Mouse (Mus musculus): ENCODE measurements around the gene Sfmbt1. TPM values are rescaled to one million over a fixed set of nuclear protein-coding genes. Genes with fewer than 3 reads are reported as not detected.

Sfmbt1 gene
- polyA plus RNA-seq, 1 experiment: 2.8 TPM

DNA sequence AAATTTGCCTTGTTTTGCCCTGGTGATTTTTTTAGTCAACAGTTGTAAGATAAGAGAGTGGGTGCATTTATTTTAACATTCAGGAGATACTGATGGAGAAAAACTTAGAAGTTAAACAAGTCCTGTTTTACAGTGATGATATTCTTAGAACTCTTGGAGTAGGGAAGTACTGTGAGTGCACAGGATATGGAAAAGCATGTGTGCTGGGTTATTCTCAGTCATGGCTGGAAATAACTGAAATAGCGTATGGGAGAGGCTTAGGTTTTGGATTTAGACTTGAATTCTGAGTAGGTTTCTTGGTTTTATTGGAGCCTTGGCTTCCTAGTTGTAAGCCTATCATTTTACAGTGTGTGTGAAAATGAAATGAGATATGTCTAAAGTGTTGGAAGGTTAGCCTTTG, 31.5 kb downstream of the Sfmbt1 start:
- H3K79me2 ChIP-seq (ENCODE audit: control insufficient read depth, insufficient read depth): no peaks in the 10 kb centered on the region
- no peak overlapping the region for H3K4me2 ChIP-seq (ENCODE audit: low read depth)
- H3ac ChIP-seq (ENCODE audit: control insufficient read depth, insufficient read length): no peak overlapping the region
- H3K36me3 ChIP-seq (ENCODE audit: control insufficient read depth, insufficient read depth): no peaks in the 10 kb centered on the region
- no peaks in the 10 kb centered on the region for H3K27me3 ChIP-seq (ENCODE audit: control insufficient read depth, insufficient read depth, insufficient read length)
- TF ChIP-seq E2F4 (IDR thresholded peaks at IDR 0.05; ENCODE audit: insufficient read depth): no peak
- TF ChIP-seq SRF (IDR thresholded peaks at IDR 0.05; ENCODE audit: control insufficient read depth, insufficient read length, low read depth): no peak
- no peak for TF ChIP-seq POLR2A (IDR thresholded peaks at IDR 0.05; ENCODE audit: insufficient read length, low read depth)
- no peak for TF ChIP-seq MYOG (IDR thresholded peaks at IDR 0.05; ENCODE audit: control insufficient read depth in 1 of 3, insufficient read depth in 1 of 3, insufficient read length in 2 of 3, low read depth in 2 of 3)
- TF ChIP-seq TCF3 (IDR thresholded peaks at IDR 0.05; ENCODE audit: insufficient read length, low read depth): no peak
- no peak for TF ChIP-seq USF1 (IDR thresholded peaks at IDR 0.05; ENCODE audit: low read depth)
- TF ChIP-seq TCF12 (IDR thresholded peaks at IDR 0.05; ENCODE audit: insufficient read depth, poor library complexity, severe bottlenecking): no peak
- no peak for TF ChIP-seq REST (IDR thresholded peaks at IDR 0.05; ENCODE audit: insufficient read depth, insufficient read length)
- TF ChIP-seq MYOD1 (IDR thresholded peaks at IDR 0.05; ENCODE audit: control insufficient read depth in 1 of 3, insufficient read length in 2 of 3, low read depth in 2 of 3): no peak
- H3K4me3 ChIP-seq: no peak overlapping the region

DNA sequence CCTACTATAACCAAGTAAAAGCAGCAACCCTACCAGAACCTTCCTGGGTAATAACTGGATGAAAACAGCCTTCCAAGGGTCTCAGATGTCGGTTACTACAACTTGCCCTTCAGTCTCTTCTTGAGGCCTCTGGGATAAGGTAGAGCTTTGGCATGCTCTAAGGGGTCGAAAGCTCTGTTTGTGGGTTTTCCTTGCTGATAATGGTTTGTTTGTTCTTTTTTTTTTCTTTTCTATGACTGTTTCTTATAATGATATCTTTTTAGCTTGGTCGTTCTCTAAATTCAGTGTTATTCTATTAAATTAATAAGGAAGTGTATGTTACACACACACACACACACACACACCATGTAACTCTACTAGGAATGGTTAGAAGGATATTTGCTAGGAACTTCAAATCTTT, 42.6 kb downstream of the Sfmbt1 start:
- no peaks in the 10 kb centered on the region for H3K27me3 ChIP-seq (ENCODE audit: control insufficient read depth, insufficient read depth, insufficient read length)
- no peak overlapping the region for H3K4me2 ChIP-seq (ENCODE audit: low read depth)
- H3K4me3 ChIP-seq: no peak overlapping the region
- TF ChIP-seq POLR2A (IDR thresholded peaks at IDR 0.05; ENCODE audit: insufficient read length, low read depth) (no peak), TCF12 (IDR thresholded peaks at IDR 0.05; ENCODE audit: insufficient read depth, poor library complexity, severe bottlenecking) (no peak), MAX (IDR thresholded peaks at IDR 0.05; ENCODE audit: low read depth) (no peak), REST (IDR thresholded peaks at IDR 0.05; ENCODE audit: insufficient read depth, insufficient read length) (no peak), MYOG (IDR thresholded peaks at IDR 0.05; ENCODE audit: control insufficient read depth in 1 of 3, insufficient read depth in 1 of 3, insufficient read length in 2 of 3, low read depth in 2 of 3) (no peak), USF1 (IDR thresholded peaks at IDR 0.05; ENCODE audit: low read depth) (no peak), POLR2AphosphoS2 (IDR thresholded peaks at IDR 0.05; ENCODE audit: insufficient read length, low read depth) (no peak)
- no peaks in the 10 kb centered on the region for H3K79me2 ChIP-seq (ENCODE audit: control insufficient read depth, insufficient read depth)
- no peak overlapping the region for H3ac ChIP-seq (ENCODE audit: control insufficient read depth, insufficient read length)
- no peaks in the 10 kb centered on the region for H3K36me3 ChIP-seq (ENCODE audit: control insufficient read depth, insufficient read depth)

DNA sequence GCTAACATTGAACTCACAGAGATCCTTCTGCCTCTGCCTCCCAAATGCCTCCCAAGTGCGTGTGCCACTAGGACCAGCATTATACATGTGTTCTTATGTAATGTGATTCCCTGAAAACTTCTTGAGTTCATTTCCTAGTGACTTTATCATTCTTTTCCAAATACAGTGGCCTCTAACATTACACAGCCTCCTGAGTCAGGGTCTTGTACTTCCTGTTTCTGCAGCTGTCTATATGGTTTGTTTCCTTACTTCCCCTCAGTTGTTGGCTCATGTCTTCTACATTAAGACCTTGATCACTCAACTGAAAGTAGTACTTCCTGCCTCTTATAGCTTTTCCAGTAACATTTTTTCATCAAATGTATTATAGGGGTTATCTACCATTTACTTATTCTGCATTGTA, 46.6 kb downstream of the Sfmbt1 start:
- H3K27me3 ChIP-seq (ENCODE audit: control insufficient read depth, insufficient read depth, insufficient read length): no peaks in the 10 kb centered on the region
- no peaks in the 10 kb centered on the region for H3K79me2 ChIP-seq (ENCODE audit: control insufficient read depth, insufficient read depth)
- TF ChIP-seq MAX (IDR thresholded peaks at IDR 0.05; ENCODE audit: low read depth): no peak
- TF ChIP-seq REST (IDR thresholded peaks at IDR 0.05; ENCODE audit: insufficient read depth, insufficient read length): no peak
- TF ChIP-seq POLR2AphosphoS2 (IDR thresholded peaks at IDR 0.05; ENCODE audit: insufficient read length, low read depth): no peak
- TF ChIP-seq SRF (IDR thresholded peaks at IDR 0.05; ENCODE audit: control insufficient read depth, insufficient read length, low read depth): no peak
- H3ac ChIP-seq (ENCODE audit: control insufficient read depth, insufficient read length): no peak overlapping the region
- H3K4me3 ChIP-seq: no peak overlapping the region
- H3K36me3 ChIP-seq (ENCODE audit: control insufficient read depth, insufficient read depth): no peaks in the 10 kb centered on the region
- H3K4me2 ChIP-seq (ENCODE audit: low read depth): no peak overlapping the region

DNA sequence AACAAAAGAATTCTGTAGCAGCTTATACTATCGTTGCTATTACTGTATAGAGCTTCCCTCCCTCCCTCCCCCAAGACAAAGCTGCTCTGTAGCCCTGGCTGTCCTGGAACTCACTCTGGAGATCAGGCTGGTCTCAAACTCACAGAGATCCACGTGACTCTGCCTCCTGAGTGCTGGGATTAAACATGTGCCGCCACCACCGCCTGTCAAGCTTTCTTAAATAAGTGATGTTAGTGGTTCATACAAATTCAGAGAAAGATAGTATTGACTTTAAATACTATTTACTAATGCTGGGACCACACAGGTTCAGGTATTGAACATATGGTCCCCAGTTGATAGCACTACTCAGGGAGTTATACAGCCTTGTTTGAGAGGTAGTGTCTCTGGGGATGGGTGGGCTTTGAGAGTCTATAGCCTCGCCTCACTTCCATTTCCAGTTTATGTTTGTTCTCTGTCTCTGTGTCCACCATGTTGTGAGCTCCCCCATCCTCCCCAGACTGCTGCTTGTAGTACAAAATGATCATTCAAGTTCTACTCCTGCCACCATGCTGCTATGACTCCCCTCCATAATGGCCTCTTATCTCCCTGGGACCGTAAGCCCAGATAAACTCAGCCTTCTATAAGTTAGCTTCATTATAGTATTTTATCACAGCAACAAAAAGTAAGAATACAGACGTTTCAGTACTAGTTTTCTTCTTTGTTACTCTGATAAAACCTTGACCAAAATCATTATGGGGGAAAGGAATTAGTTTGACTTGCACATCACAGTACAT, 47.7 kb downstream of the Sfmbt1 start:
- no peak for TF ChIP-seq MAX (IDR thresholded peaks at IDR 0.05; ENCODE audit: low read depth)
- Histone ChIP-seq H3K36me3 (ENCODE audit: control insufficient read depth, insufficient read depth) (no peaks in the 10 kb centered on the region), H3K4me3 (no peak overlapping the region), H3K27me3 (ENCODE audit: control insufficient read depth, insufficient read depth, insufficient read length) (no peaks in the 10 kb centered on the region), H3ac (ENCODE audit: control insufficient read depth, insufficient read length) (no peak overlapping the region), H3K79me2 (ENCODE audit: control insufficient read depth, insufficient read depth) (no peaks in the 10 kb centered on the region), H3K4me2 (ENCODE audit: low read depth) (no peak overlapping the region)

DNA sequence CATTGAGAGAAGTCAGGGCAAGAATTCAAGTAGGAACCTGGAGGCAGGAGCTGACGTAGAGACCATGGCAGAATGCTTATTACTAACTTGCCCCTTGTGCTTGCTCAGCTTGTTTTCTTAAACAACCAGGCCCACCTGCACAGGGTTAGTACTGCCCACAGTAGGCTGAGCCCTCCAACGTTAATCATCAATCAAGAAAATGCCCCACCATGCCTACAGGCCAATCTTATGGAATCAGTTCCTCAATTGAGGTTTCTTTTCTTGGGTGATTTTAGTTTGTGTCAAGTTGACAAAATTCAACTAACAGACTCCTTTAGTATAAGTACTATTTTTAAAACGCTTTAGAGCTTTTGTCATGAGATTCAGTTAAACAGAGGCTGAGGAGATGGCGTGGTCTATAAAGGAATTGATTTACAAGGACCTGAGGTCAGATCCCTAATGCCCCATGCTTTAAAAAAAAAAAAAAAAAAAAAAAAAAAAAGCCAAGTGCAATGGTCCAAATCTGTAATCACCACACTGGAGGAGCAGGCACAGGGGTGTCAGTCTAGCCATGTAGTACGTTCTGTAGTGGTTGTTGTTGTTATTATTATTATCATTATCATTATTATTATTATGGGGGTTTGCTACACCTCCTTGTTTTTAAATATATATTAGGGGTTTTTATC, 48.4 kb downstream of the Sfmbt1 start:
- Histone ChIP-seq H3K4me2 (ENCODE audit: low read depth) (no peak overlapping the region), H3ac (ENCODE audit: control insufficient read depth, insufficient read length) (no peak overlapping the region), H3K4me3 (no peak overlapping the region), H3K79me2 (ENCODE audit: control insufficient read depth, insufficient read depth) (no peaks in the 10 kb centered on the region), H3K36me3 (ENCODE audit: control insufficient read depth, insufficient read depth) (no peaks in the 10 kb centered on the region), H3K27me3 (ENCODE audit: control insufficient read depth, insufficient read depth, insufficient read length) (no peaks in the 10 kb centered on the region)
- no peak for TF ChIP-seq CEBPB (IDR thresholded peaks at IDR 0.05; ENCODE audit: insufficient read depth, poor library complexity, severe bottlenecking)
- TF ChIP-seq MAX (IDR thresholded peaks at IDR 0.05; ENCODE audit: low read depth): no peak
- TF ChIP-seq SRF (IDR thresholded peaks at IDR 0.05; ENCODE audit: control insufficient read depth, insufficient read length, low read depth): no peak
- TF ChIP-seq REST (IDR thresholded peaks at IDR 0.05; ENCODE audit: insufficient read depth, insufficient read length): no peak
- no peak for TF ChIP-seq TCF12 (IDR thresholded peaks at IDR 0.05; ENCODE audit: insufficient read depth, poor library complexity, severe bottlenecking)
- TF ChIP-seq MYOG (IDR thresholded peaks at IDR 0.05; ENCODE audit: control insufficient read depth in 1 of 3, insufficient read depth in 1 of 3, insufficient read length in 2 of 3, low read depth in 2 of 3): no peak
- TF ChIP-seq USF1 (IDR thresholded peaks at IDR 0.05; ENCODE audit: low read depth): no peak
- TF ChIP-seq POLR2AphosphoS2 (IDR thresholded peaks at IDR 0.05; ENCODE audit: insufficient read length, low read depth): no peak
- TF ChIP-seq POLR2A (IDR thresholded peaks at IDR 0.05; ENCODE audit: insufficient read length, low read depth): no peak
- no peak for TF ChIP-seq E2F4 (IDR thresholded peaks at IDR 0.05; ENCODE audit: insufficient read depth)
- no peak for TF ChIP-seq MYOD1 (IDR thresholded peaks at IDR 0.05; ENCODE audit: control insufficient read depth in 1 of 3, insufficient read length in 2 of 3, low read depth in 2 of 3)
- no peak for TF ChIP-seq TCF3 (IDR thresholded peaks at IDR 0.05; ENCODE audit: insufficient read length, low read depth)

Data from myocyte (in vitro differentiated cells).